Mouse (Mus musculus) frontal cortex, postnatal 14 days (tissue): ENCODE data around the gene Lgsn.

Source experiments
- DNase-seq, 2 experiments: peaks; one replicate each; pipeline ENCODE4 v3.0.0; 2022; ENCODE audit warnings: low spot score in 2 of 2

Gene Lgsn

GRCm38 (mm10) chr1:31176101-31176500 is at the start of gene Lgsn:
Gene Lgsn, plus strand, starts transcription at chr1:31176401.
- DNase-seq = no peak

GRCm38 (mm10) chr1:31138387-31138786 is 37.8 kb upstream of the Lgsn start:
- no peak for DNase-seq

- DNase-seq = no peak
Measured at GRCm38 (mm10) chr1:31142288-31143094, 33.7 kb upstream of the Lgsn start.

GRCm38 (mm10) chr1:31143571-31143970 is 32.6 kb upstream of the Lgsn start:
- DNase-seq = no peak

GRCm38 (mm10) chr1:31149671-31150070 is 26.5 kb upstream of the Lgsn start:
- DNase-seq = no peak

GRCm38 (mm10) chr1:31150546-31150945 is 25.7 kb upstream of the Lgsn start:
- no peak for DNase-seq

- DNase-seq = no peak
Measured at GRCm38 (mm10) chr1:31152799-31153426, 23.3 kb upstream of the Lgsn start.

- peak; percentile 13 to 16 for DNase-seq
Measured at GRCm38 (mm10) chr1:31153793-31154349, 22.3 kb upstream of the Lgsn start.

- no peak for DNase-seq
Measured at GRCm38 (mm10) chr1:31156185-31156584, 20.0 kb upstream of the Lgsn start.

GRCm38 (mm10) chr1:31156884-31157283 is 19.3 kb upstream of the Lgsn start:
- DNase-seq = no peak

GRCm38 (mm10) chr1:31164527-31165189 is 11.5 kb upstream of the Lgsn start:
- DNase-seq = no peak

- no peak for DNase-seq
Measured at GRCm38 (mm10) chr1:31165326-31166121, 10.7 kb upstream of the Lgsn start.

- DNase-seq = no peak
Measured at GRCm38 (mm10) chr1:31175401-31175800, 800 bp upstream of the Lgsn start.

- DNase-seq = no peak
Measured at GRCm38 (mm10) chr1:31178264-31178663, 2.1 kb downstream of the Lgsn start.

- no peak for DNase-seq
Measured at GRCm38 (mm10) chr1:31190237-31190866, 14.2 kb downstream of the Lgsn start.

- DNase-seq = no peak
Measured at GRCm38 (mm10) chr1:31195633-31196032, 19.4 kb downstream of the Lgsn start.

- no peak for DNase-seq
Measured at GRCm38 (mm10) chr1:31196959-31197358, 20.8 kb downstream of the Lgsn start.

GRCm38 (mm10) chr1:31203771-31204170 is 27.6 kb downstream of the Lgsn start:
- DNase-seq = no peak

- DNase-seq = no peak
Measured at GRCm38 (mm10) chr1:31205346-31205745, 29.1 kb downstream of the Lgsn start.

- DNase-seq = no peak
Measured at GRCm38 (mm10) chr1:31205770-31206169, 29.6 kb downstream of the Lgsn start.

GRCm38 (mm10) chr1:31210144-31210543 is 33.9 kb downstream of the Lgsn start:
- DNase-seq = peak in 1 of 2 experiments; percentile 41
